Mouse (Mus musculus): ENCODE measurements around the gene Copb1.

DNA sequence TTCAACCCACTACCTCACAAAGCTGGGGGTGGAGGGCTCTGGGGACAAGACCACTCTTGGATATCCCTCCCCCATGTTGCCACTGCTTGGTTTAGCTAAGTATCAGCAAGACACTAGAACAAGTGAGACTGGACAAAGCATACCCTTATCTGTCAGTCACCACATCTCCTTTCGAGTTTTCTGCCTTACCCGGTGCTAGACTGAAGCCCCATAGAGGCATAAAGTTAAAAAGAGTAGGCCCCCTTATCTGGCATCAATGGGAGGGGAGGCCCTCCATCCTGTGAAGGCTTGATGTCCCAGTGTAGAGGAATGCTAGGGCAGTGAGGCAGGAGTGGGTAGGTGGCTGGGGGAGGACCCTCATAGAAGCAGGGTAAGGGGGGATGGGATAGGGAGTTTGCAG lies 77.9 kb downstream of the Copb1 start:
- TF ChIP-seq POLR2A (IDR thresholded peaks at IDR 0.05; ENCODE audit: low read depth, low read length) (no peak), CTCF (IDR thresholded peaks at IDR 0.05; ENCODE audit: extremely low read depth, insufficient read depth, insufficient read length, insufficient replicate concordance) (no peak)
